Mouse (Mus musculus) embryonic facial prominence, embryonic 14.5 days (tissue): ENCODE data around the gene Gm11213. TPM values are rescaled to one million over a fixed set of nuclear protein-coding genes. Genes with fewer than 3 reads are reported as not detected.

Experiments used
- ATAC-seq: fragments of 200-750 bp; cut with Nextera tagmentation; 2 replicates; pipeline ENCODE4 v1.8.0; 2017; ENCODE audit warnings: low read depth, moderate number of reproducible peaks, moderate TSS enrichment
- DNase-seq: peaks from one replicate; pipeline ENCODE4 v3.0.0-alpha.2; 2015; ENCODE audit warnings: low spot score
- H3K27ac ChIP-seq: fragments of 300-500 bp; sonication (generic); replicated peaks from 2 replicates; pipeline ENCODE4 v1.5.1; 2014; ENCODE audit warnings: low read depth, mild to moderate bottlenecking, low read length, moderate library complexity
- H3K27me3 ChIP-seq: fragments of 300-500 bp; sonication (generic); replicated peaks from 2 replicates; pipeline ENCODE4 v1.6.1; 2014; ENCODE audit warnings: low read length; ENCODE audit not compliant: control insufficient read depth, insufficient read depth
- H3K36me3 ChIP-seq: fragments of 300-500 bp; sonication (generic); 2 replicates; pipeline ENCODE4 v1.6.1; 2014; ENCODE audit warnings: low read length, mixed read lengths; ENCODE audit not compliant: control insufficient read depth, insufficient read depth
- H3K4me1 ChIP-seq: fragments of 300-500 bp; sonication (generic); 2 replicates; pipeline ENCODE4 v1.6.1; 2014; ENCODE audit warnings: antibody characterized with exemption, low read length; ENCODE audit not compliant: control insufficient read depth, insufficient read depth
- H3K4me2 ChIP-seq: fragments of 300-500 bp; sonication (generic); 2 replicates; pipeline ENCODE4 v1.6.1; 2014; ENCODE audit warnings: low read depth, mild to moderate bottlenecking, low read length, moderate library complexity, mixed read lengths
- H3K4me3 ChIP-seq: fragments of 300-500 bp; sonication (generic); 2 replicates; pipeline ENCODE4 v1.5.1; 2014; ENCODE audit warnings: low read depth, mild to moderate bottlenecking, low read length
- H3K9ac ChIP-seq: fragments of 300-500 bp; sonication (generic); 2 replicates; pipeline ENCODE4 v1.6.1; 2014; ENCODE audit warnings: low read depth, mild to moderate bottlenecking, low read length, moderate library complexity, mixed read lengths
- H3K9me3 ChIP-seq: fragments of 300-500 bp; sonication (generic); 2 replicates; pipeline ENCODE4 v1.6.1; 2016; ENCODE audit warnings: low read length; ENCODE audit not compliant: control insufficient read depth
- WGBS: fragments of 180-500 bp; shearing (Covaris S2); extraction: QIAGEN DNeasy Blood & Tissue Kit; methylation state at CpG from one replicate; pipeline ENCODE4 v1.1.7; 2014; 5-methylcytosine and 5-hydroxymethylcytosine counted together
- polyA plus RNA-seq: library from polyadenylated mRNA; unstranded; fragments of >200 nt; fragmentation: Nextera tagmentation; extraction: Ambion mirVana; gene quantifications from 2 replicates; pipeline ENCODE4 v1.2.1, GENCODE M21; 2014

The Gm11213 gene
- polyA plus RNA-seq, 1 experiment from 2014 or later, result not detected

GRCm38 (mm10) chr4:63590538-63590937, 14.5 kb downstream of the Gm11213 start:
- Histone ChIP-seq H3K9ac (no peak overlapping the region), H3K4me1 (no peaks in the 10 kb centered on the region), H3K27me3 (no peaks in the 10 kb centered on the region), H3K4me3 (no peak overlapping the region), H3K4me2 (no peak overlapping the region), H3K36me3 (no peaks in the 10 kb centered on the region), H3K9me3 (no peaks in the 10 kb centered on the region), H3K27ac (no peak overlapping the region)
- DNase-seq, result no peak
- WGBS, result 80% methylated on average over 4 of the region's 4 CpGs
- ATAC-seq, result no peak

- no peak overlapping the region for H3K4me2 ChIP-seq
- no peak overlapping the region for H3K9ac ChIP-seq
- 86% methylated on average over 7 of the region's 7 CpGs for WGBS
- no peaks in the 10 kb centered on the region for H3K27me3 ChIP-seq
- no peaks in the 10 kb centered on the region for H3K4me1 ChIP-seq
- H3K27ac ChIP-seq, result no peak overlapping the region
- ATAC-seq (no peak), DNase-seq (no peak)
- H3K4me3 ChIP-seq, result no peak overlapping the region
- no peaks in the 10 kb centered on the region for H3K9me3 ChIP-seq
- no peaks in the 10 kb centered on the region for H3K36me3 ChIP-seq
Observed at GRCm38 (mm10) chr4:63589987-63590386, 15.1 kb downstream of the Gm11213 start.

- no peak overlapping the region for H3K9ac ChIP-seq
- no peaks in the 10 kb centered on the region for H3K27me3 ChIP-seq
- H3K4me2 ChIP-seq, result no peak overlapping the region
- no peaks in the 10 kb centered on the region for H3K9me3 ChIP-seq
- H3K27ac ChIP-seq, result no peak overlapping the region
- no peak overlapping the region for H3K4me3 ChIP-seq
- ATAC-seq, result no peak
- H3K36me3 ChIP-seq, result no peaks in the 10 kb centered on the region
- WGBS, result 84% methylated on average over 2 of the region's 2 CpGs
- no peak for DNase-seq
- H3K4me1 ChIP-seq, result no peaks in the 10 kb centered on the region; the same call in 1 of the 2 replicates
Observed at GRCm38 (mm10) chr4:63586240-63586639, 18.8 kb downstream of the Gm11213 start.

- no peak overlapping the region for H3K4me2 ChIP-seq
- H3K9me3 ChIP-seq, result no peaks in the 10 kb centered on the region
- no peak overlapping the region for H3K27ac ChIP-seq
- H3K9ac ChIP-seq, result no peak overlapping the region
- no peaks in the 10 kb centered on the region for H3K27me3 ChIP-seq
- 85% methylated on average over 10 of the region's 10 CpGs for WGBS
- H3K36me3 ChIP-seq, result no peaks in the 10 kb centered on the region
- DNase-seq (no peak), ATAC-seq (no peak)
- no peaks in the 10 kb centered on the region; the same call in 1 of the 2 replicates for H3K4me1 ChIP-seq
- H3K4me3 ChIP-seq, result no peak overlapping the region
Observed at GRCm38 (mm10) chr4:63585216-63585615, 19.8 kb downstream of the Gm11213 start.

GRCm38 (mm10) chr4:63582580-63582979, 22.5 kb downstream of the Gm11213 start:
- Histone ChIP-seq H3K9me3 (no peaks in the 10 kb centered on the region), H3K27ac (peak overlapping the region; percentile 63; the same call in 1 of the 2 replicates), H3K4me3 (no peak overlapping the region), H3K9ac (no peak overlapping the region), H3K4me2 (no peak overlapping the region), H3K27me3 (no peaks in the 10 kb centered on the region), H3K36me3 (0 out of 2 replicates have a peak, but pooled peaks cover 4% of the 10 kb centered on the region), H3K4me1 (no peaks in the 10 kb centered on the region; the same call in 1 of the 2 replicates)
- ATAC-seq (peak; percentile 74), DNase-seq (peak; percentile 89)
- 19% methylated on average over 5 of the region's 5 CpGs for WGBS

GRCm38 (mm10) chr4:63580078-63580477, 25.0 kb downstream of the Gm11213 start:
- Histone ChIP-seq H3K36me3 (0 out of 2 replicates have a peak, but pooled peaks cover 6% of the 10 kb centered on the region), H3K4me2 (no peak overlapping the region), H3K27ac (no peak overlapping the region), H3K9ac (no peak overlapping the region), H3K4me3 (no peak overlapping the region), H3K9me3 (no peaks in the 10 kb centered on the region), H3K27me3 (no peaks in the 10 kb centered on the region), H3K4me1 (no peaks in the 10 kb centered on the region; the same call in 1 of the 2 replicates)
- peak; percentile 58; the same call in 1 of the 2 replicates for ATAC-seq
- WGBS, result 35% methylated on average over 6 of the region's 6 CpGs
- DNase-seq, result peak; percentile 66

GRCm38 (mm10) chr4:63579649-63580048, 25.4 kb downstream of the Gm11213 start:
- H3K4me2 ChIP-seq, result no peak overlapping the region
- H3K27ac ChIP-seq, result no peak overlapping the region
- no peaks in the 10 kb centered on the region; the same call in 1 of the 2 replicates for H3K4me1 ChIP-seq
- DNase-seq (no peak), ATAC-seq (no peak)
- 0 out of 2 replicates have a peak, but pooled peaks cover 6% of the 10 kb centered on the region for H3K36me3 ChIP-seq
- no peak overlapping the region for H3K4me3 ChIP-seq
- H3K9ac ChIP-seq, result no peak overlapping the region
- 83% methylated on average over 14 of the region's 14 CpGs for WGBS
- no peaks in the 10 kb centered on the region for H3K27me3 ChIP-seq
- H3K9me3 ChIP-seq, result no peaks in the 10 kb centered on the region

GRCm38 (mm10) chr4:63572621-63573020, 32.4 kb downstream of the Gm11213 start:
- ATAC-seq (no peak), DNase-seq (no peak)
- H3K4me2 ChIP-seq, result no peak overlapping the region
- H3K9ac ChIP-seq, result no peak overlapping the region
- H3K36me3 ChIP-seq, result peaks cover 5% of the 10 kb centered on the region; the same call in 1 of the 2 replicates
- 90% methylated on average over 5 of the region's 5 CpGs for WGBS
- peaks cover 7% of the 10 kb centered on the region for H3K4me1 ChIP-seq
- no peaks in the 10 kb centered on the region for H3K9me3 ChIP-seq
- H3K27me3 ChIP-seq, result no peaks in the 10 kb centered on the region
- H3K4me3 ChIP-seq, result no peak overlapping the region
- no peak overlapping the region for H3K27ac ChIP-seq

- no peaks in the 10 kb centered on the region for H3K9me3 ChIP-seq
- WGBS, result 24% methylated on average over 7 of the region's 7 CpGs
- peak overlapping the region; percentile 25; the same call in 1 of the 2 replicates for H3K9ac ChIP-seq
- H3K27ac ChIP-seq, result peak overlapping the region; percentile 65
- DNase-seq (peak; percentile 35), ATAC-seq (no peak)
- peaks cover 10% of the 10 kb centered on the region for H3K36me3 ChIP-seq
- no peak overlapping the region for H3K4me2 ChIP-seq
- peaks cover 7% of the 10 kb centered on the region for H3K4me1 ChIP-seq
- no peaks in the 10 kb centered on the region for H3K27me3 ChIP-seq
- H3K4me3 ChIP-seq, result no peak overlapping the region
Observed at GRCm38 (mm10) chr4:63570208-63570781, 34.8 kb downstream of the Gm11213 start.
